Mouse (Mus musculus) G1E (cell line): Measurements from ENCODE around the gene Ccdc51.

Source experiments
- CTCF ChIP-seq: IDR thresholded peaks from 2 replicates; pipeline ENCODE4 v1.5.1; 2012; ENCODE audit warnings: low read depth, low read length, inconsistent platforms, mixed read lengths
- GATA1 ChIP-seq: IDR thresholded peaks from 2 replicates; pipeline ENCODE4 v1.6.1; 2012; ENCODE audit warnings: borderline replicate concordance, low read length, inconsistent platforms, mixed read lengths
- POLR2AphosphoS5 ChIP-seq: IDR thresholded peaks from 2 replicates; pipeline ENCODE4 v1.6.1; 2012; ENCODE audit warnings: low read depth, low read length, inconsistent platforms; ENCODE audit not compliant: insufficient replicate concordance

DNA sequence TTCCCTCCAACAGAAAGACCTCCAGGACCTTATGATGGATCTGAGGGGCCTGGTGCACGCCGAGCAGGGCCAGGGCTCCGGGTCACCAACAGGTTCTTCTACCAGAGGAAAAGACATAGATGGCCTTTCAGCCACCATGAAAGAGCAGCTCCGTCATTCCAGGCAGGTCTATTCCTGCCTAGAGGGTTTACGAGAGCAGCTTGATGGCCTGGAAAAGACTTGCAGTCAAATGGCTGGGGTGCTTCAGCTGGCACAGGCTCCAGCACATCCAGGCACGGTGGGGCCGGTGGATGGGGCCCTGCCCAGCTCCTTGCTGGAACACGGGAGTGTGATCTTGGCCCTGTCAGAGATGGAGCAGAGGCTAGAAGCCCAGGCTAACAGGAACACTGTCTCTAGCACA, 9.5 kb downstream of the Ccdc51 start:
- TF ChIP-seq CTCF: no peak
- no peak for TF ChIP-seq GATA1
- no peak for TF ChIP-seq POLR2AphosphoS5
